Mouse (Mus musculus): Measurements from ENCODE around the gene Slc39a3.

Gene Slc39a3

DNA sequence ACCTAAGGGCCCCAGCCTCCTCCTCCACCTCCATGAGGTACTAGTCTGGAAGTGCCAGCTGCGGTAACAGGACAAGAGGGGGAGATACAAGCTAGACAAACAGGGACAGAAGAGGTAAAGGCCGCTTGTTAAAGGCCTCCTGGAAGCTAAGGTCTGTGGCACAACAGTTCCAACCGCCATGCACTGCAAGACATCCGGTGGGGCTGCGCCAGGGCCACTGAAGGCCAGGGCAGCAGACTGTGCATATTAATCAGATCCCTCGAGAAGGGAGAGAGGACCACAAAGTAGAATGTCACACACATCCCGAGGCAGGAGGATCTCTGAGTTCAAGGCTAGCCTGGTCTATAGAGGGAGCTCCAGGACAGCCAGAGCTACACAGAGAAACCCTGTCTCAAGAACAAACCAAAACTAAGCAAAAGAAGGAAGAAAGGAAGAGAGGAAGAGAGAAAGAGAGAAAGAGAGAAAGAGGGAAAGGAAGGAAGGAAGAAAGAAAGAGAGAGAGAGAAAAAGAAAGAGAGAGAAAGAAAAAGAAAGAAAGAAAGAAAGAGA lies 55.6 kb downstream of the Slc39a3 start:
- DNase-seq: no peak

All from cerebellum, adult 11 months (tissue).